Mouse (Mus musculus): Measurements from ENCODE around the gene Gm49661. TPM values are rescaled to one million over a fixed set of nuclear protein-coding genes. Genes with fewer than 3 reads are reported as not detected.
A peak's percentile ranks its signal among the peaks of the same experiment; 100 is the strongest.

The Gm49661 gene
- polyA plus RNA-seq, 1 experiment from 2014 or later: not detected

DNA sequence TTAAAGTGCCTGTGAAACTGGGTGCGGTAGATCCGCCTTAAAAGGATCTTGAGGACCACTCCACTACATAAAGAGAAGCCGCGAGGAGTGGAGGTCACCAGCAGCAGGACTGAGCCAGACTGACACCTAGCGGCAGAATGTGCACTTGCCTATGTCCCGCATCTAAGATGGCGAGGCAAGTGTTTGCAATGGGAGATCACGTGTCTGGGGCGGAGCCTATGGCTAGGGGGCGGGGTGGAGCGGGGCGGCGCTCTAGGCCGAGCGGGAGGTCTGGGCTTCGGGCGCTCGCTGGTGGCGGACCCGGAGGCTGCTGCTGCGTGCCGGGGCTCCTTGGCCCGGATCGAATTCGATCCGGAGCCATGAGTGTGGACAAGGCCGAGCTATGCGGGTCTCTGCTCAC is 21.1 kb upstream of the Gm49661 start, which contains the start of gene Hook2:
TSS of gene Hook2 (plus strand) at position 255 of the 400 bp plus-strand sequence.
- 0 out of 2 replicates have a peak, but pooled peaks cover 7% of the 10 kb centered on the region for H3K36me3 ChIP-seq (ENCODE audit: insufficient read depth, low read length)

DNA sequence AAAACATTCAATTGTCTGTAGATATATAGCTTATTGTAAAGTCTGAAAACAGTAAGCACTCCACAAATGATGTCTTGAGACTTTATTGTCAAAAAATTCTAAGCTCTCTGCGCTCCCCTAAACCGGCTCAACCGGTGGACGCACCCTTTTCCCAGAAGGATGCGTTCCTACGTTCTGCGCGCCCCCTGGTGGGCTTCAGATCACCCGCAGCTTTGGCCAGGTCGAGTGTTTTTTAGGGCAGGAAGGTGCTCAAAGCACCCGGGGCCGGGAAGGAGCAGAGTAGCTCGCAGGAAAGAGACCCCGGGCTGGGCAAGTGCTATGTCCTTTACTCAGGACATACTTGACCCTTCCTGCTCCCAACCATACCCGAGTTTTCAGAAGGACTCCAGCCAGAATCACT is 20.6 kb upstream of the Gm49661 start:
- Histone ChIP-seq H3K4me1 (replicated peaks; ENCODE audit: insufficient read depth, low read length) (peaks cover 28% of the 10 kb centered on the region), H3K4me2 (ENCODE audit: low read length) (peak overlapping the region; percentile 83), H3K4me3 (replicated peaks; ENCODE audit: low read depth, low read length) (peak overlapping the region; percentile 56), H3K27ac (peak overlapping the region; percentile 96), H3K36me3 (ENCODE audit: insufficient read depth, low read length) (0 out of 2 replicates have a peak, but pooled peaks cover 4% of the 10 kb centered on the region), H3K9me3 (replicated peaks; ENCODE audit: low read length) (no peaks in the 10 kb centered on the region), H3K27me3 (ENCODE audit: insufficient read depth, low read length) (no peaks in the 10 kb centered on the region), H3K9ac (ENCODE audit: low read depth, low read length) (peak overlapping the region; percentile 58)
- under 1% methylated on average over 15 of the region's 15 CpGs for WGBS
- DNase-seq (ENCODE audit: low spot score) (peak; percentile 94), ATAC-seq (replicated peaks; ENCODE audit: low FRiP score, low read depth) (peak; percentile 41)
- peak; percentile 87 for TF ChIP-seq CTCF (IDR thresholded peaks at IDR 0.05; ENCODE audit: low read depth)

More for the DNA sequence above, 21.1 kb upstream of the Gm49661 start, which contains the start of gene Hook2:
- H3K4me2 ChIP-seq (ENCODE audit: low read length): peak within 1 kb of the TSS; percentile 83
- peak; percentile 99 for DNase-seq (ENCODE audit: low spot score)
- 0% methylated on average over 28 of the region's 28 CpGs for WGBS
- TF ChIP-seq CTCF (IDR thresholded peaks at IDR 0.05; ENCODE audit: low read depth): peak; percentile 93
- H3K9ac ChIP-seq (ENCODE audit: low read depth, low read length): peak within 1 kb of the TSS; percentile 69
- peak; percentile 87 for ATAC-seq (replicated peaks; ENCODE audit: low FRiP score, low read depth)
- peaks cover 23% of the 10 kb centered on the region for H3K4me1 ChIP-seq (replicated peaks; ENCODE audit: insufficient read depth, low read length)
- H3K4me3 ChIP-seq (replicated peaks; ENCODE audit: low read depth, low read length): peak within 1 kb of the TSS; percentile 56
- H3K27me3 ChIP-seq (ENCODE audit: insufficient read depth, low read length): no peaks in the 10 kb centered on the region
- no peaks in the 10 kb centered on the region for H3K9me3 ChIP-seq (replicated peaks; ENCODE audit: low read length)
- peak within 1 kb of the TSS; percentile 96 for H3K27ac ChIP-seq

DNA sequence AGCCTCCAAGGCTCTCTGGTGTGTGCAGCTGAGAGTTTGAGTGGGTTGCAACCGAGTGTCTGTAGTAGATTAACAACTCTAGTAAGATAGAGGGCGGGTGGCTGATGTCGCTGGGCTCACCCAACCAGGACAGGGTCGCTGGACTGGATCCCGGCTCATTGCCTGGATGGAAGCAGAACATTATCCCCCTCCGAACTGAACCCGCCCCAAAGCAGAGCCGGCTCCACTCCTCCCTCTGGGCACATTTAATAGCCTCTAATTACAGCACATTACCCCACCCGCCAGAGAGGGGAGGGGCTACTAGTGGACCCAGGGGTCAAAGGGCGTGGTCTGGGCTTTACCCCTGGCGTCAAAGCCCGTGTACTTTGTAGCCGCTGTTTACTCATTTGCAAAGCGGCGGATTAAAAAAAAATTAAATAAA is 20.1 kb upstream of the Gm49661 start:
- DNase-seq (ENCODE audit: low spot score) (peak; percentile 82), ATAC-seq (replicated peaks; ENCODE audit: low FRiP score, low read depth) (peak; percentile 31)
- 4% methylated on average over 15 of the region's 15 CpGs for WGBS
- Histone ChIP-seq H3K27ac (peak overlapping the region; percentile 96), H3K4me2 (ENCODE audit: low read length) (peak overlapping the region; percentile 83), H3K4me1 (replicated peaks; ENCODE audit: insufficient read depth, low read length) (peaks cover 33% of the 10 kb centered on the region), H3K36me3 (ENCODE audit: insufficient read depth, low read length) (no peaks in the 10 kb centered on the region), H3K27me3 (ENCODE audit: insufficient read depth, low read length) (no peaks in the 10 kb centered on the region), H3K9ac (ENCODE audit: low read depth, low read length) (0 out of 2 replicates have a peak overlapping the region, but pooled peaks have one; percentile 2), H3K4me3 (replicated peaks; ENCODE audit: low read depth, low read length) (peak overlapping the region; percentile 56; the same call in 1 of the 2 replicates), H3K9me3 (replicated peaks; ENCODE audit: low read length) (no peaks in the 10 kb centered on the region)
- 0 out of 2 replicates have a peak, but pooled peaks have one; percentile 4 for TF ChIP-seq CTCF (IDR thresholded peaks at IDR 0.05; ENCODE audit: low read depth)

DNA sequence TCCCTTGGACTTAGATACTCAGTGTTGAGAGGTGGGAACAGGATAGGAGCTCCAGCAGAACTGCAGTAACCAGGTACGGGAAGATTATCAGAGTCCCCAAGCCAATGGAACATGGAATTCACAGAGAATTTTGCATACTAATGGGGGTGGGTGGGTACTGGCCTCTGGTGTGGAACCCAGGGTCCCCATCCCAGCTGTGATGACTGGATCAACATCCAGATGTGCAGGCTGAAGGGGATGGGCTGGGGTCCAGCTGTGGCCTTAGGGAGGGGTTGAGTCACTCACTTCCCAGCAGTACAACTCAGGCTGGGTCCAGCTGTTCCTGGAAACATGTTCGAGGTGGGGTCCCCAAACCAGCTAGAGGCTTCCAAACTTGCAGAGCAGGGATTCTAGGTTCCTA is 18.7 kb upstream of the Gm49661 start:
- Histone ChIP-seq H3K4me1 (replicated peaks; ENCODE audit: insufficient read depth, low read length) (peaks cover 38% of the 10 kb centered on the region), H3K4me3 (replicated peaks; ENCODE audit: low read depth, low read length) (no peak overlapping the region), H3K9me3 (replicated peaks; ENCODE audit: low read length) (no peaks in the 10 kb centered on the region), H3K27me3 (ENCODE audit: insufficient read depth, low read length) (no peaks in the 10 kb centered on the region), H3K4me2 (ENCODE audit: low read length) (no peak overlapping the region), H3K27ac (no peak overlapping the region), H3K9ac (ENCODE audit: low read depth, low read length) (no peak overlapping the region), H3K36me3 (ENCODE audit: insufficient read depth, low read length) (no peaks in the 10 kb centered on the region)
- no peak for DNase-seq (ENCODE audit: low spot score)
- 68% methylated on average over 2 of the region's 2 CpGs for WGBS
- no peak for TF ChIP-seq CTCF (IDR thresholded peaks at IDR 0.05; ENCODE audit: low read depth)
- no peak for ATAC-seq (replicated peaks; ENCODE audit: low FRiP score, low read depth)

DNA sequence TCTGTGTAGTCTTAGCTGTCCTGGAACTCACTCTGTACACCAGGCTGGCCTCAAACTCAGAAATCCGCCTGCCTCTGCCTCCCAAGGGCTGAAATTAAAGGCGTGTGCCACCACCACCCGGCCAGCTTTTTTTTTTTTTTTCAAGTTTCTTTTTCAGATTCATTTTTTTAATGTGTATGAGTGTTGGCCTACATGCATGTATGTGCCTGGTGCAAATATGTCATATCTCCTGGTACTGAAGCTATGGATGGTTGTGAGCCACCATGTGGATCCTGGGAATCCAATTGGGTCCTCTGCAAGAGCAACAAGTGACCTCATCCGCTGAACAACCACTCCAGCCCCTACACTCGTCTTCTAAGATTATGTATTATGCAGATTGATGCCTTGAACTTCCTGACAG is 18.2 kb upstream of the Gm49661 start:
- H3K9ac ChIP-seq (ENCODE audit: low read depth, low read length): no peak overlapping the region
- WGBS: 81% methylated on average over 5 of the region's 5 CpGs
- no peak overlapping the region for H3K4me3 ChIP-seq (replicated peaks; ENCODE audit: low read depth, low read length)
- H3K27ac ChIP-seq: no peak overlapping the region
- no peaks in the 10 kb centered on the region for H3K36me3 ChIP-seq (ENCODE audit: insufficient read depth, low read length)
- peaks cover 40% of the 10 kb centered on the region for H3K4me1 ChIP-seq (replicated peaks; ENCODE audit: insufficient read depth, low read length)
- H3K9me3 ChIP-seq (replicated peaks; ENCODE audit: low read length): no peaks in the 10 kb centered on the region
- no peaks in the 10 kb centered on the region for H3K27me3 ChIP-seq (ENCODE audit: insufficient read depth, low read length)
- ATAC-seq (replicated peaks; ENCODE audit: low FRiP score, low read depth) (no peak), DNase-seq (ENCODE audit: low spot score) (no peak)
- H3K4me2 ChIP-seq (ENCODE audit: low read length): no peak overlapping the region
- no peak for TF ChIP-seq CTCF (IDR thresholded peaks at IDR 0.05; ENCODE audit: low read depth)

DNA sequence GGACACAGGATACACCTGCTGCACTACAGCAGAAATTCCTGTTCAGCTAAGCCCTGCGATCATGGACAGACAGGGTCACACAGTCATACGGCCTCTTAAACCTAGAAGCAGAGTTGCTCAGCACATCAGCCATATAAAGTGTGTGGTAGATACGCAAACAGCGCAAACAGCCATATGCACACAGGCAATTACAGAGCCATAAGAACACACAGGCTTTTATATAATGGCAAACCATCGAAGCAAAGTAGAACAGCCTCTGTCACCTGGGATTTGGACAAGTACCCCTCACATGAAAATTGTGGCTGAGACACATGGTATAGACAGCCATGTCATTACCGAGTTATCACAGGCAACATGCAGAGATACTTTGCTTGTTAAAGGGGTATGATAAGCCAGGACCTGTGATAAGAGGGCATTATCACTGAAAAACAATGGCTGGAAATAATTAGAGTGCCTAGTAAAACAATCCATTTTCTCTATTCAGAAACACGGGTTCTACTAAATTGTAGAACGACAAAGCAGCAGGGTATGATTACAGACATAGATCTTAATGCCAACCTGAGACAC is 17.2 kb upstream of the Gm49661 start:
- H3K27ac ChIP-seq: peak overlapping the region; percentile 91
- H3K4me1 ChIP-seq (replicated peaks; ENCODE audit: insufficient read depth, low read length): peaks cover 49% of the 10 kb centered on the region
- H3K4me2 ChIP-seq (ENCODE audit: low read length): peak overlapping the region; percentile 99
- H3K9me3 ChIP-seq (replicated peaks; ENCODE audit: low read length): no peaks in the 10 kb centered on the region
- peak overlapping the region; percentile 45 for H3K4me3 ChIP-seq (replicated peaks; ENCODE audit: low read depth, low read length)
- WGBS: 38% methylated on average over 8 of the region's 8 CpGs
- DNase-seq (ENCODE audit: low spot score) (no peak), ATAC-seq (replicated peaks; ENCODE audit: low FRiP score, low read depth) (no peak)
- no peak for TF ChIP-seq CTCF (IDR thresholded peaks at IDR 0.05; ENCODE audit: low read depth)
- H3K9ac ChIP-seq (ENCODE audit: low read depth, low read length): peak overlapping the region; percentile 62; the same call in 1 of the 2 replicates
- H3K36me3 ChIP-seq (ENCODE audit: insufficient read depth, low read length): no peaks in the 10 kb centered on the region
- no peaks in the 10 kb centered on the region for H3K27me3 ChIP-seq (ENCODE audit: insufficient read depth, low read length)

All from kidney, postnatal 0 days (tissue).